Mouse (Mus musculus) R1 (cell line): Measurements from ENCODE around the gene Efr3b.

Experiments
- DNase-seq: peaks from one replicate; pipeline ENCODE4 v3.0.0-alpha.2; 2018; ENCODE audit warnings: low read depth, low spot score

Gene Efr3b

DNA sequence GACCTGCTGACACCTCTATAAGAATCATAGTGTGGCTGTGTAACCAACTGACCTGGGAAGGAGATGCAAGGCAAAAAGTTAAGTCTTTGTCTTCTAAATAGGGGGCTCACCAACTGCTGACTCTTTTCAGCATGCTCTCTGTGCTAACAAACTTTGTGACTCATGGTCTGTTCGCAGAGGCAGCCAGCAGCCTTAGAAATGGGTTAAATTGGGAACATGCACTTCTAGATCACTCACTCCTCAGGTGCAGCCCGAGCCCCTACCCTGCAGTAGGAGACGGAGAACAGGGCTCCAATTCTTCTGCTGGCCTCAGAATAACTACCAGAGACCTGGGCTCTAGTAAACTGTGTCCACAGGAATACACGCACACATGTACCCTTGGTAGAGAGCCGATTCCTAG is 1.2 kb downstream of the Efr3b start:
- no peak for DNase-seq

DNA sequence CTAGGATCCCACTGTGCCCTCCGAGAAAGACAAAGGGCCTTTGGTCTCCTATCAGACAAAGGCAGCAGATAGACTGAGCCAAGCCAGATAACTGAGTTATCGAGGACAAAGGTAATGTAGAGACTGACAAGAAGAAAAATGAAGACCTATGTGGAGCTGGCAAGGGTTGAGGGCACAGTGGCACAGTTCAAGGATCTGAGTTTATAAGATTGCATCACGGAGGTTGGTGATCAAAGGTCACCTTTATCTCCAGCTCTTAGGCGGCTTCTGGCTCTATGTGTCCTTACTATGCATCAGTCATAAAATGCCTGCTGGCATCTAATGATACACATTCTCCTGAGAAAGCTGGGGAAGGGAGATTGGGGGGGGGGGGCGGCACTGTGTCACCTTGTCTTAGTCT is 2.6 kb downstream of the Efr3b start:
- DNase-seq = no peak

DNA sequence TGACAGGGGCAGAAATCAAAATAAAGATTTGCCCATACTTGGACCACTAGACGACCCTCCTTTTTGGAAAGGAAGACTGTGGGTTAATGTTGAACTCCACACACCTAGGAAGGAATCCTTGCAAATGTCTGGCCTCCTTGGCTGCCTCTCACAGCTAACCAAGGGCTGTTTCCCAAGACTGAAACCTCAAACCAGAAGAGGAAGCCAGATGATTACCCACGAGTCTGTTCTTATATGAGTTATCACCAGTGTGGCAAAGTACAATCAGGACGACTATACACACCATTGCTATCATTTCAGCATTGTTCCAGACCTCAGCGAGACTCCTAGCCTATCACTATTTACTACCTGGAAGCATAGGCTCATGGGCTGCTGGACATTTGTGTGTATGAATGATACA is 9.7 kb downstream of the Efr3b start:
- no peak for DNase-seq

DNA sequence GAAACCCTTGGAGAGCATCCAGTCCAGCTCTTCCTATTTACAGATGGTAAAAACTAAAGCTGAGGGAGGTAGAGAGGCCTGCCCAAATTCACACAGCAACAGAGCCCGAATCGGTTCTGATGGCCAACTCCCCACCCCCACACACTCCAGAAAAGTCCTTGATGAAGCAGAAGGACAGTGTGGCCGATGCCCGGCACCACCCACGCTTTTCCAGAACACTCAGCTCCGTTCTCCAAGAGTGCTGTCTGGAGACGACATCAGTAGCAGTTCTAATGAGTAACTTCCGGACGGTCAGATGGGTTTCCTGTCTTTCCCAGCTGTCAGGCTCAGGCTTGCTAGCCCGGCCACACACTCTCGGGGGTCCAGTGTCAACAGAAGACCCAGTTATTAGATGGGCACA is 10.2 kb downstream of the Efr3b start:
- no peak for DNase-seq

DNA sequence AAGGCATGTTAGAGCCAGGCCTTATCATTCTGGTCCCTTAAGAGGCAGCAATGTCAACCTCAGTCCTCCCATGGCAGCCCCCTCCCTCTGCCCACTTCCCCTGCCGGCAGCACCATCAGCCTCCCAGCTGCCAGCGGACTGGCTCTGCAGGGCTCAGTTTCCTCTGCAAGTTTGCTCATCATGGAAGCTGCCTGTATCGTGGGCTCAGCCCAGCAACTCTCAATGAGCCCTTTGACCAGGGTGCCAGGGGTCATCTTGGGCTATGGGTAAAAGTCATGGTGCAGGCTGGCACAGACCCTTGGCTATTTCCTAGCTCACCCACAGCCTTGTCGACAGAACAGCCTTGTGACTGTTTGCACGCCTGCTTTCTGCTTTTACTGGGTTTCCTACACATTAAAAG is 14.4 kb downstream of the Efr3b start:
- DNase-seq = no peak

DNA sequence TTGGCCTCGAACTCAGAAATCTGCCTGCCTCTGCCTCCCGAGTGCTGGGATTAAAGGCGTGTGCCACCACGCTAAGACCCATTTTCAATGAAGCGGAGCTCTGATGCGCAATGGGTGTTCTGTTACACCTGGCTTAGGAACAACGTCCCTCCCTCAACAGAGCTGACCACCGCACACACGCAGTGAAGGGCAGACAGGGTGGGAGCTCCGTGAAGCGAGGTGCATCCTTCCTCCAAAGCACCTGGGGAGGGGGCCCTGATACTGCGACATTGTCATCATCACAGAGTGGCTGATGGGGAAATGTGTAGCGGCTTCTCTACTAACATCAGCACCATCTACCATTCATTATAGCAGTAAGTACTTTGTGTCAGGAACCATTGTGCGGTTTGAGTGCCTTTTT is 15.2 kb downstream of the Efr3b start:
- DNase-seq = no peak

DNA sequence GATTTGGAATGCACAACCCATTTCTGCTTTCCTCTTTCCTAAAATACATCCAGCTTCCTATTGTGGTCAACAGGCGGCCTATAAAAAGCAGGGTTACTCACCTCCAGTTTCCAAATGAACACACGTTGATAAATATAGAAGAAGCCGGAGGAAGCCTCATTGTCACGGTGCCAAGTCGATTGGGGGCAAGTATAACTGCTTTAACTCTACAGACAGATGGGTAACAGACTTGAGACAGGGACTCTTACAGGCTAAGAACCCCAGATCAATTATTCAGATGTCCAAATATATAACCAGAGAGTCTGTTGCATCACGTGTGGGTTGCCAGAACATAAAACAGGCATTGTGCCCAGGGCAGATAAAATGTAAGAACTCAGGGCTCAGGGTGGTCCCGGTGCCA is 15.9 kb downstream of the Efr3b start:
- no peak for DNase-seq

DNA sequence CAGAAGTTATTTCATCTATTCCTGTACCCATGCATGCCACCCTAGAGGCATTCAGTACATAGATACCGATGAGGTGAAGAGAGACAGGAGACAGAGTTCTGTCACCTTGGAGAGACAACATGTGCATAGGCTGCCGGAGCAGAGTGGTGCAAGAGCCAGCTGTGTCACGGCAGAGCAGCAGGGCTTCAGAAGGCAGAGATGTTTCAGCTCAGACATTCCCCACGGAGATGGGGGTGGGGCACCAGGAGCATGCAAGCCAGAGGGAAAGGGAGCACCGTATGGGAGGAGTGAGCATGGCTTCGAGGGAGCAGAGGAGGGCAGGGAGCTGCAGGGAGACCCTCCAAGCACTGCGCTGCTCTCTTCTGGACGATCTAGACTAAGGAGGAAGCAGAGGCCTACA is 18.2 kb downstream of the Efr3b start:
- DNase-seq = no peak

DNA sequence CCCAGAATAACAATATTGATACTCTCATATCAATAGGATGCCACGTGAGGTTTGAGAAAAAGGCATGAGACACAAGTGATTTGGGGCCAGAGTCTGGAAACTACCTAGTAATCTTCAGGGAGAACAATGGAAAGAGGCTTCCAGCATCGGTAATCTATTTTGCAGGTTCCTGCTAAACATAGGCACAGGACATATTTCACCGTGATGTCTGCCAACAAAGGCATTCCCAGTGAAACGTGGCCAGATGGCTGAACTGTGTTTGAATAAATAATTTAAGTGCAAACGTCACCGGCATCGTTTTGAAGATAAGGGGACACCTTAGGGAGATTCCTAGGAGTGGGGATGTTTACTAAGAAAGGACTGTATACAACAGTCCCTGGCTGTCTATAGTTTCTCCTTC is 22.4 kb downstream of the Efr3b start:
- no peak for DNase-seq

DNA sequence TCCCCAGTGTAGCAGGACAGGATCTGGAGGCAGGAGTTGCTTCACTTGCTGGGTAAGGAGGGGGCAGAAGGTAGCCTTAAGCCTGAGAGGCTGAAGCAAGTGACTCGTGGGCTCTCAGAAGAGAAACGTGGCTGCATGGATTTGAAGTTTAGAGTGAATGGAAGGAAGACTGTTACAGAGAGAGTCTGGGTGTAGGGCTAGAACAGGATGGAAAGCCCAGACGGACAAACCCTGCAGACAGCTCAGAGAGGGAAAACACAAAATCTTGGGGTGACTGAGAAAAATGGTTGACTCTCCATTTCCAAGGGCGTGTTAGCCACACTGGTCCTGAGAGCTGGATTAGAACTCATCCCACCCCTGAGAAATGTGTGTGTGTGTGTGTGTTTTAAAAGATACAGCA is 23.0 kb downstream of the Efr3b start:
- DNase-seq = no peak

DNA sequence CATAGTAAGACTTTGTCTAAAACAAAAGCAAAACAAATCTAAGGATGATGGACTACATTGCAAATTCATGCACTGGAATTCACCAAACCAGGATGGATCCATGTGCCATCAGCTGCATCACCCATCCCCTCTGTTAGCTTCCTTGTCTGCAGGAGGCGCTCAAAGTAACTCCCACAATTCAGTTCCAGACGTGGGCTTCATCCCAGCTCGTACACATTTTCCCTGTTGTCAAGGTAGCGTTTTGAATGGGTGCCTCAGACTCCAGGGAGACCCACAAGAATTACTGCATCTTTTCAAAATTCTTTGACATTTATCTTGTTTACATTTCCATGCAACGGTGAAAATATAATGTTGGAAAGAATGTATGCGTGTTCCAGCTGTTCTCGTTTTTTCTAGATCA is 23.5 kb downstream of the Efr3b start:
- no peak for DNase-seq

DNA sequence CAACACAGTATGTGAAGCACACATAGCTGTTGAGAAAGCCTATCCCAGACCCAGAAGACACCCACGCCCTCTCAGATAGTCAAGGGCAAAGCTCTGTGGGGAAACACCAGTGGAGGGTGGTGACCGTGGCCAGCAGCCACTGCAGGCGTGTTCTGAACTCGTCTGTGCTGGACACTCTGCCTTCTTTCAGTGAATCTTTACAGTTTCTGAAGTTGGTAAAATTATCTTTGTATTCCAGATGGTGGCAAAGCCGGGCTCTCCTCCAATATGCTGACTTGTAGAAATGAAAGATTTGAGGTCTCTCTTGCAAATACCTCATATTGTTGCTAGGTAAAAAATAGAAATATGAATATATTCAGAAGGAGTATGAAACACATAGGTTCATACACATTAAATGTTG is 27.0 kb downstream of the Efr3b start:
- DNase-seq = no peak

DNA sequence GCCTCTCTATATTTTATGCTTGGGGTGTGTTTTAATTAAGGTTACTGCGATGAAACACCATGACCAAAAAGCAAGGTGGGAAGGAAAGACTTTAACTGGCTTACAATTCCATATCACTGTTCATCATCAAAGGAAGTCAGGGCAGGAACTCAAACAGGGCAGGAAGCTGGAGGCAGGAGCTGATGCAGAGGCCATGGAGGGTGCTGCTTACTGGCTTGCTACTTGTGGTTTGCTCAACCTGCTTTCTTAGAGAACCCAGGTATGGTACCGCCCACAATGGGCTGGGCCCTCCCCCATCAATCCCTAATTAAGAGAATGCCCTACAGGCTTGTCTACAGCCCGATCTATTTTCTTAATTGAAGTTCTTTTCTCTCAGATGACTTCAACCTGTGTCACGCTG is 27.4 kb downstream of the Efr3b start:
- no peak for DNase-seq

DNA sequence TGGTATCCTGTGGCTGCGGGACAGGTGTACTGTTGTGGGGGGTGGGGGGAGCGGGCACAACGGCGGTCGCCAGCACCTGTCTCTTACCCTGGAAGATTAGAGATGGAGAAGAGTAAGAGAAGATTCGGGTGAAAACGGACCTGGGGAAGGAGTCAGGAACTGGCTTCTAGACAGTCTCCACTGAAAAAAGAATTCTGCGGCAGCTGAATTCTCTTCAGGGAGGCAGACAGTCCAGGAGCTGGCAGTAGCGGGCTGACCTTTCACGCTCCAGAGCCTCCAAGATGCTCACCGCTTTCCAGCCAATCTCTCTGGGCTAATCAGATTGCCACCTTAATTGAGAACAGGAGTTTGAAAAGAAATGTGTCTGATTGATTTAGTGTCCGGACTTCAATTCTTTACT is 30.0 kb downstream of the Efr3b start:
- no peak for DNase-seq

DNA sequence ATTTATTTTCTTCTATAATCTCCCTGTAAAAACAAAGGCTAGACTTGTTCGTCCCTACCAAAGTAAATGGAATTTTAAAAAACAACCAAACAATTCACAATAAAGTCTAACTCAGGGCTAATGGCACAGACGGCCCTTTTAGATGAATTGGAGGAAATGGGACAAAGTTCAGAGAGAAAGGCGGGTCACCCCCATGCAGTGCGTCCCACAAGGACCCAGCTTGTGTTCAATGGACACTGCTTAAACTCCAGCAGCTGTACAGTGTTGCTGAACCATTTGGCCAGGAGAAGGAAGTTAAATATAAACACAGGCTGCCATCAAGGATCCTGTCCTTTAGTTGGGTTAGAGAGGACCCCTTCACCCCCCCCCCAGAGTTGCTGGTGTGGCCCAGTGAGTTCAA is 30.9 kb downstream of the Efr3b start:
- no peak for DNase-seq

DNA sequence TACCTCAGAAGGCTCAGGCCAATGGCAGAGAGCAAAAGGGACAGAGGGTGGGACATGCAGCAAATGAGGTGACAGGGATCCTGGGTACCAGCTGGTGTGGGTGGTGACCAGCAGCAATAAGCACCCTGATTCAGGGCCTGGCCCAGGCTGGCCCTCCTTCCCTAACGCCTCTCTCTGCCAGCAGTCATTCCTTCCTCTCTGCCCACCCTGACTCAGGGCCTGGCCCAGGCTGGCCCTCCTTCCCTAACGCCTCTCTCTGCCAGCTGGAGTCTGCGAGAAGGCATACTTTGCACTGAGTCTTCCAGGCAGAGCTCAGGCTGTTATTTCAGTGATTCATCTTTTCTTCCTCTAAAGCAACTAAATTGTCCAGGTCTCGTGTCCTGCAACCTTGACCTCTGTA is 31.5 kb downstream of the Efr3b start:
- DNase-seq = no peak

DNA sequence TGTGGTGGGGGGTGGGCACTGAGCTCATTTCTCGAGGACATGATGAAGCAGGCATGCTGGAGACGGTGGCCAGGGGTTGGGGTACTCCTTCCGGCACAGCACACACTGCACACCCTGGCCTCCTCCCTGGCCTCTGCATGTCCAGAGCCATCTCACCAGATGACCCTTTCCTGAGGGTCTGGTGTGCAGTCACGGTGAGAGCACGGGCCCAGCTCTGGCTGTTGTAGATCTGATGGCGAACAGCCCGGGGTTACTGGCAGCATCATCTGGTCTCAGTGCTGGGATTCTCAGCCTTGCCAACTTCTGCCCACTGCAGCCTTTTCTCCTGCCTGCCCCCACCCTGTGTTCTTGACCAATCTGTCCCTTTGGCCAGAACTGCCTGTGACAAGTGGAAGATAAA is 32.6 kb downstream of the Efr3b start:
- DNase-seq = no peak

DNA sequence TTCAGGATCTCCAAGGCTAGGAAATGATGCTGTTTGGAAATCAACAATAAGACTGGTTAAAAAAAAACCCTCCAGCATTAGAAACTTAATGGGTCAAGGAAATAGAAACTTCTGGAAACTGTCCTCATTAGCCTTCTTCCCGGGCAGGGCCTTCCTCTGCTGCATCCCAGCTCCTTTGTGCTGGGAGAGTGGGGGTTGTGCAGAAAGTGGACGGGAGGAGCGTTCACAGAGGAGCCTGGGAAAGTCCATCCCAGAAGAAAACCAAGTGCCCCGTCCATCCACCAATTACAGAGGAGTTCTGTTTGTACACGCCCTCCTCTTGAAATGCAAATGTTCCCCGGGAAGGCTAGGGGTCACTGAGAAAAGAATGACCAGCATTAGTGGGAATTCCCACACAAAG is 34.1 kb downstream of the Efr3b start:
- DNase-seq = no peak

DNA sequence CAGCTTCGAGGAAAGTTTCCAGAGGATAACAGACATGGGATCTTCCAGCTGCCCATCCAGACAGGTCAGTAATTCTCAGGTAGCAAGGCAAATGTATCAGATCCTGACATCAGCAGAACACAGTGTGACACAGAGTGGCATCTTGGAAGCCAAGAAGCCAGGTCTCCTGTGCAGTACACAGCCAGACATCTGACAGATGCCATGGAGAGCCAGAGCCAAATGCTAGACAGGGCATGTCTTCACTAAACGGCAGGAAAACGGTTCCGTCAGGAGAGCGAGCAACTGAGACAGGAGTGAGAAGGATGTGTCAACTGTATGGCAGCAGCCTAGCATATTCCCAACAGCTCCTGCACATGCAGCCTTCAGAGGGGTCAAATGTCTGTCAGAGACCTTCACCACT is 38.3 kb downstream of the Efr3b start:
- DNase-seq = no peak

DNA sequence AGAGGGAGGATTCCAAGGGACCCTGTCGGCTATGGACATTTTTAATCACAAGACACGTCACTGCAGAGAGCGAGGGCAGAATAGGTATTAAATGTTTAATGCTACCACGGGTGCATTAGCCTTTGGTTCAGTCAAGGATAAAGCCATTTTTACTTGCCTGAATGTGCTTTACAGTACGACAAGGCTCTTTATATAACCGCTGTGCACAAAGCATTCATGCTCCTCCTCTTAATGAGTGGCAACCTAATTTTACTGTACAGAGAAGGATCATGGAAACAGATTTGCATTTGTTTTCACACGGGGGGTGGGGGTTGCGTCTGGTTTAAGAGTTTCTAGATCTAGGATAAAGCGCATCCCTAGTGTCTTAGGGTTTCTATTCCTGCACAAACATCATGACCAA is 42.0 kb downstream of the Efr3b start:
- no peak for DNase-seq

DNA sequence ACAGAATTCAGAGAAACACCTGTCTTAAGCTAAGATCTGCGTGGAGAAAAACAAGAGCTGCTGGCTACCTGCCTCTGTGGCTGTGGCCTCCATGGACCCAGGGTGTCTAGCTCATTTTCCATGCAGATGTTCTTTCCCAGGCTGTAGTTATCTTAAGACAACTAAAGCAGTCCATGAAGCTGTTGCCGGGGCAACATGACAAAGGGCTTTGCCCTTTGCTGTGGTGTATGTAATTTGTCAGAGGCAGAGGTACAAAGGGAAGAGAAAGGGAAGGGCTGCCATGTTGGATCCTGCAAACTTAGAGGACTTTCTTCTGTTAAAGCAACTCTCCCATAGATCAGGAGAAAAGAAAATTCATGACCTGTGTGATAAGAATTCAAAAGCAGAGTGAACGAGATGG is 47.7 kb downstream of the Efr3b start:
- DNase-seq = peak; percentile 32

DNA sequence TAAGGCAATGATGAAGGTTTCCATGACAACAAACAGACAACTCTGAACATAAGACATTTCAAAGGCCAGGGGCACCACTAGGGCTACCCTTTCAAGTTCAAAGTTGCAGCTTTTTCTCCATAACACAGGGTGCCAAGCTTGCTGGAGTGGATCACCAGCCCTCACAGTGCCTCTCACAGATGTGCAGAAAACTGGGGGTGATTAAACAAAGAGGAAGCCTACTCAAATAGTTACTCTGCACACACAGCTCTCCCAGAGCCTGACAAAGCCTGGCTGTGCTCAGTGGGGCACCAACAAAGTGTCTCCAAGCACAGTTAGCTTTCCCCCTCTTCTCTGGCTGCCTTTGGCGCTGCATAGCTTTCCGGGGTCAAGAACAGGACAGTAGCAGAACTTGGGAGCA is 48.8 kb downstream of the Efr3b start:
- DNase-seq = no peak

DNA sequence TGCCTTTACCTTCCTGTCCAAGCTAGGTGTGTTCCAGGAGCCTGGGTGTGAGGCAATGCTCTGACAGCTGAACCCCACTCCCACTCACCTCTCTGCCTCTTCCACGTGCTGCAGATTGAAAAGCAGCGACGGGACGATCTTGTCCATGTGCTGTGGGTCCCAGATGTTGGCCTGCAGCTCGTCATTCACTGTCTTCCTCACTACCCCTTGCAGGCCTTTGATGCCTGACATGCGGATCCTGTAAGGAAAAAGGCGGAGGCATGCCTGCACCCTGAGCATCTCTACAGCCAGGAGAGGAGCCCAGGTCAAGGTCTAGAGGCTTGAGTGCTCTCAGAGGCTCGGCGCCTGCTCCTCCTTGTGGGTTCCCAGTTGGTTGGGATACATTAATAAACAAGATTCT is 54.3 kb downstream of the Efr3b start:
- no peak for DNase-seq

DNA sequence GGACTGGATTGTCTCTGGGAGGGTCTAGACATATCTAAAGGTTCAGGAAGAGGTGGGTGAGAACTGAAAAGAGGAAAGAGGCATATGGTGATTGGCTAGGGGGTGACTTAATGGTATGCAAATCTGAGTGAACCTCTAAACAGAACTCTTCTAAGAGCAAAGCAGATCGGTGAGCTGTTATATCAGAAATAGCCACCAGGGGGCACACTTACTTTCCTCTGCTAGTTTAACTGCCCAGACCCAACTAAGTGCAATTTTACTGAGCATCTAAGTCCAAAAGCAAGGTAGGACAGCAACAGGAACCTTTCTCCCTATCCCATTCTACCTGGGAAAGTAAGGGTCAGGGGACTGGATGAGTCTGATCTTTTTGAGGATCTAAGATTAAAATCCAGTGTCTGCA is 55.0 kb downstream of the Efr3b start:
- DNase-seq = peak; percentile 87

DNA sequence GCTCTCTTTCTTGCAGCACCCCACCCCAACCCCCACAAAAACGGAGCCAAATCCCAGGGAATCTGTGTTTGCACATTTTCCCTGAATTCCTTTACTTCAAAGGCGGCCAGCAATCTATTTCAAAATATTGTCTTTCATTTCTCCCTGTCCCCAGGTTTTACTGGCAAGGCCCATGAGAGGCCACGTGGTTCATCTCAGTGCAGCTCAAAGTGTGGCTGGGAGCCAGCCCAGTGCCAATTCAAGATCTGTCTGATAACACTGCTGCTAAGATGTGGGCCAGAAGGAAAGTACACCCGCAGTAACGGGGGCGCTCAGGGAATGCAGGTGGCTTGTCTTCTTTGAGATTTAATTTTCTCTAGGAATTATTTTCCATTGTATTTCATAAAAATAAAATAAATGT is 56.5 kb downstream of the Efr3b start:
- no peak for DNase-seq
